17 mouse cellular contexts compared by ENCODE assay signal in the genomic region with DNA sequence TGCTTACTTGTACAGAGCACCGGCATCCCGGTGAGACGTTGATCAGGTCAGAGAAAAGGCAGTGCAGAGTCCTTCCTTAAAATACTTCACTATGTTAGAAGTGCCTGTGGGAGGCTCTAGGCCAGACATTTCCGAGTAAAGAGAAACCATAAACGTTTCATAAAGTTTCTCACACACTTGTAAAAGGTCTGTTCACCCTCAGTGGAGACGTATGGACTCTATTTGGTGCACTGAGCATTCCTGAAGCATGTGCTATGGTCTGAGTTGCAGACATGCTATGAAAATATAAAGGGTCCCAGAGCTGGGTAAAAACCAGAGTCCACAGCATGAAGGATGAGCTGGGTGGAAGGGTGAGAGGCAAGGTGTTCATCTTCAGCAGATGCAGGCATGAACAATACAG.
"Had no signal": no experiment of that assay in that cellular context is flagged by ENCODE, and none has a peak within 500 bp of the region (broad histone marks: within the 10 kb centered on the region; RNA-seq: fewer than 3 reads in every experiment).

No protein-coding gene starts in this region.

- H3K4me1 ChIP-seq: midbrain, embryonic 13.5 days; midbrain, embryonic 15.5 days; neural tube, embryonic 12.5 days; stomach, embryonic 15.5 days had no signal

- ATAC-seq: lung, postnatal 0 days; midbrain, embryonic 13.5 days; midbrain, embryonic 15.5 days had no signal

- H3K4me3 ChIP-seq: lung, embryonic 15.5 days; megakaryocyte, embryonic 14.5 days; midbrain, embryonic 13.5 days; midbrain, embryonic 15.5 days; neural tube, embryonic 12.5 days; stomach, embryonic 15.5 days had no signal

- H3K9me3 ChIP-seq: lung, embryonic 15.5 days; megakaryocyte, embryonic 14.5 days; midbrain, embryonic 13.5 days; midbrain, embryonic 15.5 days; neural tube, embryonic 12.5 days; stomach, embryonic 15.5 days had no signal

- H3K27ac ChIP-seq: lung, embryonic 15.5 days; macrophage; midbrain, embryonic 13.5 days; midbrain, embryonic 15.5 days; neural tube, embryonic 12.5 days; stomach, embryonic 15.5 days; stomach, postnatal 0 days had no signal

- H3K9ac ChIP-seq: lung, embryonic 15.5 days; midbrain, embryonic 13.5 days; midbrain, embryonic 15.5 days; neural tube, embryonic 12.5 days; stomach, embryonic 15.5 days had no signal

- DNase-seq: lung, adult 2 months; lung, postnatal 14 days; lung, postnatal 36 days; right cerebral cortex, postnatal 14 days; thymus, adult 2 months; thymus, postnatal 25 days; thymus, postnatal 4 days had no signal

- H3K36me3 ChIP-seq: midbrain, embryonic 15.5 days had no signal

- H3K4me2 ChIP-seq: lung, embryonic 15.5 days; midbrain, embryonic 11.5 days; midbrain, embryonic 13.5 days; midbrain, embryonic 15.5 days; neural tube, embryonic 12.5 days; stomach, embryonic 15.5 days had no signal

- H3K27me3 ChIP-seq: lung, embryonic 15.5 days; megakaryocyte, embryonic 14.5 days; midbrain, embryonic 13.5 days; midbrain, embryonic 15.5 days; neural tube, embryonic 12.5 days; stomach, embryonic 15.5 days had no signal
